Comparison of ENCODE assay signal across 11 mouse cellular contexts in the genomic region with DNA sequence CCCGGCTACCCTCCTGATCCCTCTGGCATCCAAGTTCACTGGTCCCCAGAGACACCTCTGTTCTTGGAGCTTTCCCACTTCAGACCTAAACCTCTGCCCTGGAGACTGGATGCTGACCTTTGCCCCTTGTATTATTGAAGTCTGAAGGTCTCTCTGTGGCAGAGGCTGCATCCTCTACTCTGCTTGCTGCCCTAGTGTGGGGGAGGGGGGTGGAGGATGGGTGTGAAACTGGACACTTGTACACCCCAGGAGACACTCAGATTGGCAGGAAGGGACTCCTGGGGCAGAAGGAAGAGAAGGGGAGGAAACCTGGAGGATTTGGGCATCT.
DNase-seq lines count a peak whose midpoint lies in the region; ATAC-seq and TF ChIP-seq lines count a peak whose summit lies in the region.
"Had no signal": no experiment of that assay in that cellular context is flagged by ENCODE, and none has a peak within 500 bp of the region (broad histone marks: within the 10 kb centered on the region; RNA-seq: fewer than 3 reads in every experiment).

No protein-coding gene starts in this region.

- H3K4me1 ChIP-seq in liver, embryonic 13.5 days (replicated peaks) = peaks cover 56% of the 10 kb centered on the region
- H3K4me1 ChIP-seq in liver, embryonic 12.5 days = peaks cover 65% of the 10 kb centered on the region
- peaks cover 40% of the 10 kb centered on the region for H3K4me1 ChIP-seq in intestine, embryonic 14.5 days (replicated peaks; ENCODE audit: control insufficient read depth, insufficient read depth, low read length)
- peaks cover 45% of the 10 kb centered on the region for H3K4me1 ChIP-seq in kidney, embryonic 14.5 days (ENCODE audit: control insufficient read depth, insufficient read depth, low read length)
- peaks cover 11% of the 10 kb centered on the region; the same call in 1 of the 2 replicates for H3K4me1 ChIP-seq in liver, postnatal 0 days (ENCODE audit: insufficient read depth)

- 58% methylated on average over 1 of the region's 1 CpGs for WGBS in liver, embryonic 13.5 days (ENCODE audit: insufficient replicate concordance)
- WGBS in liver, embryonic 12.5 days (ENCODE audit: insufficient replicate concordance) = 64% methylated on average over 1 of the region's 1 CpGs
- 27% methylated on average over 1 of the region's 1 CpGs for WGBS in intestine, embryonic 14.5 days
- 7% methylated on average over 1 of the region's 1 CpGs for WGBS in kidney, embryonic 14.5 days
- whole genome bisulfite sequencing in liver, postnatal 0 days (ENCODE audit: insufficient replicate concordance) = 77% methylated on average over 1 of the region's 1 CpGs

- H3K4me2 ChIP-seq in liver, embryonic 13.5 days = no peak overlapping the region
- H3K4me2 ChIP-seq in liver, embryonic 12.5 days = no peak overlapping the region
- H3K4me2 ChIP-seq in intestine, embryonic 14.5 days (ENCODE audit: low read length) = no peak overlapping the region
- H3K4me2 ChIP-seq in kidney, embryonic 14.5 days (replicated peaks; ENCODE audit: low read depth, low read length) = no peak overlapping the region
- 0 out of 2 replicates have a peak overlapping the region, but pooled peaks have one; percentile 2 for H3K4me2 ChIP-seq in liver, postnatal 0 days (ENCODE audit: low read depth, low read length)
- H3K4me2 ChIP-seq: embryonic facial prominence, embryonic 13.5 days; heart, embryonic 15.5 days had no signal

- 0 out of 2 replicates have a peak, but pooled peaks cover 8% of the 10 kb centered on the region for H3K36me3 ChIP-seq in liver, embryonic 13.5 days
- H3K36me3 ChIP-seq in liver, embryonic 12.5 days = peaks cover 4% of the 10 kb centered on the region
- no peaks in the 10 kb centered on the region for H3K36me3 ChIP-seq in intestine, embryonic 14.5 days (ENCODE audit: control insufficient read depth, insufficient read depth, low read length)
- no peaks in the 10 kb centered on the region for H3K36me3 ChIP-seq in kidney, embryonic 14.5 days (ENCODE audit: control insufficient read depth, insufficient read depth, low read length)
- H3K36me3 ChIP-seq in liver, postnatal 0 days (replicated peaks; ENCODE audit: insufficient read depth, low read length) = peaks cover 12% of the 10 kb centered on the region; the same call in 1 of the 2 replicates
- H3K36me3 ChIP-seq: embryonic facial prominence, embryonic 13.5 days; heart, embryonic 15.5 days had no signal

- H3K9ac ChIP-seq in liver, embryonic 13.5 days = no peak overlapping the region
- no peak overlapping the region for H3K9ac ChIP-seq in liver, embryonic 12.5 days
- H3K9ac ChIP-seq in intestine, embryonic 14.5 days (ENCODE audit: low read length) = no peak overlapping the region
- H3K9ac ChIP-seq in kidney, embryonic 14.5 days (ENCODE audit: low read depth, low read length) = no peak overlapping the region
- no peak overlapping the region for H3K9ac ChIP-seq in liver, postnatal 0 days (replicated peaks)
- H3K9ac ChIP-seq: embryonic facial prominence, embryonic 13.5 days; heart, embryonic 15.5 days had no signal

- no peak overlapping the region for H3K4me3 ChIP-seq in liver, embryonic 13.5 days (replicated peaks)
- no peak overlapping the region for H3K4me3 ChIP-seq in liver, embryonic 12.5 days
- no peak overlapping the region for H3K4me3 ChIP-seq in intestine, embryonic 14.5 days (ENCODE audit: low read depth, low read length)
- H3K4me3 ChIP-seq in kidney, embryonic 14.5 days (ENCODE audit: low read length) = no peak overlapping the region
- H3K4me3 ChIP-seq in liver, postnatal 0 days (ENCODE audit: low read depth, low read length) = no peak overlapping the region
- H3K4me3 ChIP-seq: embryonic facial prominence, embryonic 13.5 days; heart, embryonic 15.5 days had no signal

- no peak for DNase-seq in liver, embryonic 13.5 days
- DNase-seq in intestine, embryonic 14.5 days (ENCODE audit: low spot score) = no peak
- DNase-seq in liver, postnatal 0 days = peak; percentile 27
- DNase-seq in layer of hippocampus, adult 8-10 months (ENCODE audit: low spot score in 2 of 2) = no peak
- no peak for DNase-seq in ovary, adult 18-20 months (ENCODE audit: low spot score)
- DNase-seq: thymus, adult 2 months had no signal

- H3K9me3 ChIP-seq in liver, embryonic 13.5 days (replicated peaks) = no peaks in the 10 kb centered on the region
- H3K9me3 ChIP-seq in liver, embryonic 12.5 days (replicated peaks) = no peaks in the 10 kb centered on the region
- no peaks in the 10 kb centered on the region for H3K9me3 ChIP-seq in intestine, embryonic 14.5 days (ENCODE audit: control insufficient read depth, low read length)
- H3K9me3 ChIP-seq in kidney, embryonic 14.5 days (ENCODE audit: control insufficient read depth, low read length) = no peaks in the 10 kb centered on the region
- H3K9me3 ChIP-seq in liver, postnatal 0 days (ENCODE audit: low read length) = no peaks in the 10 kb centered on the region
- H3K9me3 ChIP-seq: embryonic facial prominence, embryonic 13.5 days; heart, embryonic 15.5 days had no signal

- no peak for TF ChIP-seq CTCF in liver, postnatal 0 days (IDR thresholded peaks at IDR 0.05; ENCODE audit: low read depth)

- no peak for TF ChIP-seq EP300 in liver, postnatal 0 days (IDR thresholded peaks at IDR 0.05; ENCODE audit: low read depth)

- no peak overlapping the region for H3K27ac ChIP-seq in liver, embryonic 13.5 days
- no peak overlapping the region for H3K27ac ChIP-seq in liver, embryonic 12.5 days
- H3K27ac ChIP-seq in intestine, embryonic 14.5 days (ENCODE audit: low read depth) = peak overlapping the region; percentile 75; the same call in 1 of the 2 replicates
- no peak overlapping the region for H3K27ac ChIP-seq in kidney, embryonic 14.5 days (ENCODE audit: low read depth, low read length)
- no peak overlapping the region for H3K27ac ChIP-seq in liver, postnatal 0 days (ENCODE audit: low read depth)
- H3K27ac ChIP-seq: embryonic facial prominence, embryonic 13.5 days; heart, embryonic 15.5 days had no signal

- H3K27me3 ChIP-seq in liver, embryonic 13.5 days = no peaks in the 10 kb centered on the region
- no peaks in the 10 kb centered on the region for H3K27me3 ChIP-seq in liver, embryonic 12.5 days (replicated peaks)
- no peaks in the 10 kb centered on the region for H3K27me3 ChIP-seq in intestine, embryonic 14.5 days (replicated peaks; ENCODE audit: control insufficient read depth, insufficient read depth, low read length)
- no peaks in the 10 kb centered on the region for H3K27me3 ChIP-seq in kidney, embryonic 14.5 days (ENCODE audit: control insufficient read depth, insufficient read depth, low read length)
- no peaks in the 10 kb centered on the region for H3K27me3 ChIP-seq in liver, postnatal 0 days (ENCODE audit: insufficient read depth, low read length)
- H3K27me3 ChIP-seq: heart, embryonic 15.5 days had no signal

- ATAC-seq in liver, embryonic 13.5 days (ENCODE audit: low read depth) = 0 out of 2 replicates have a peak, but pooled peaks have one; percentile 19
- ATAC-seq in liver, embryonic 12.5 days = no peak
- peak; percentile 21 for ATAC-seq in intestine, embryonic 14.5 days (replicated peaks; ENCODE audit: low FRiP score, low TSS enrichment, low read depth)
- peak; percentile 26; the same call in 1 of the 2 replicates for ATAC-seq in kidney, embryonic 14.5 days (ENCODE audit: low FRiP score, low TSS enrichment)
- peak; percentile 58 for ATAC-seq in liver, postnatal 0 days
- ATAC-seq in monocyte, adult 5-6 weeks (replicated peaks; ENCODE audit: insufficient number of reproducible peaks, low FRiP score, low TSS enrichment, poor library complexity, severe bottlenecking) = no peak

Comparison
In these comparisons a context has a peak if more than half of its experiments do, and no peak if none do; other contexts are left out.
1. ATAC-seq: peak in liver, embryonic 13.5 days (single experiment), intestine, embryonic 14.5 days (single experiment), kidney, embryonic 14.5 days (single experiment) and liver, postnatal 0 days (single experiment); none in liver, embryonic 12.5 days (single experiment) and monocyte, adult 5-6 weeks (single experiment).